Mouse (Mus musculus) gastrocnemius, adult 2 months (tissue): Measurements from ENCODE around the gene Slc25a24. TPM values are rescaled to one million over a fixed set of nuclear protein-coding genes. Genes with fewer than 3 reads are reported as not detected.

Experiments used
- DNase-seq: peaks from one replicate; pipeline ENCODE4 v3.0.0; 2022
- H3K27ac ChIP-seq: fragments of 200-600 bp; 2 replicates; pipeline ENCODE4 v1.8.1; 2022; ENCODE audit warnings: mild to moderate bottlenecking
- H3K4me3 ChIP-seq: fragments of 200-600 bp; 2 replicates; pipeline ENCODE4 v1.8.1; 2022; ENCODE audit warnings: mild to moderate bottlenecking, moderate library complexity
- CTCF ChIP-seq: fragments of 200-600 bp; IDR thresholded peaks from 2 replicates; pipeline ENCODE4 v1.8.1; 2022; ENCODE audit warnings: antibody characterized with exemption, mild to moderate bottlenecking, moderate library complexity
- intact Hi-C: fragments of 180-260 bp; cut with DNase I; formaldehyde crosslinking; loops from one replicate; pipeline ENCODE4 v1.15.1; 2025
- long read RNA-seq, 2 experiments: library from polyadenylated mRNA; stranded (forward); transcript quantifications; one replicate each; pipeline ENCODE4 v2.0.0; 2021
- total RNA-seq, 2 experiments: library from RNA; stranded (reverse); gene quantifications; 2 replicates each; pipeline ENCODE4 v1.2.3; 2021

The Slc25a24 gene
- 1 to 10 TPM; 2.8 to 4.9 TPM for total RNA-seq
- long read RNA-seq, experiment 1, partial matches to known transcripts: 1 of 2 reads
- long read RNA-seq, experiment 1, other reads (novel, unspliced or antisense): 0 of 2 reads
- long read RNA-seq, experiment 2, partial matches to known transcripts: 0 of 2 reads
- long read RNA-seq, experiment 2, other reads (novel, unspliced or antisense): 0 of 2 reads

DNA sequence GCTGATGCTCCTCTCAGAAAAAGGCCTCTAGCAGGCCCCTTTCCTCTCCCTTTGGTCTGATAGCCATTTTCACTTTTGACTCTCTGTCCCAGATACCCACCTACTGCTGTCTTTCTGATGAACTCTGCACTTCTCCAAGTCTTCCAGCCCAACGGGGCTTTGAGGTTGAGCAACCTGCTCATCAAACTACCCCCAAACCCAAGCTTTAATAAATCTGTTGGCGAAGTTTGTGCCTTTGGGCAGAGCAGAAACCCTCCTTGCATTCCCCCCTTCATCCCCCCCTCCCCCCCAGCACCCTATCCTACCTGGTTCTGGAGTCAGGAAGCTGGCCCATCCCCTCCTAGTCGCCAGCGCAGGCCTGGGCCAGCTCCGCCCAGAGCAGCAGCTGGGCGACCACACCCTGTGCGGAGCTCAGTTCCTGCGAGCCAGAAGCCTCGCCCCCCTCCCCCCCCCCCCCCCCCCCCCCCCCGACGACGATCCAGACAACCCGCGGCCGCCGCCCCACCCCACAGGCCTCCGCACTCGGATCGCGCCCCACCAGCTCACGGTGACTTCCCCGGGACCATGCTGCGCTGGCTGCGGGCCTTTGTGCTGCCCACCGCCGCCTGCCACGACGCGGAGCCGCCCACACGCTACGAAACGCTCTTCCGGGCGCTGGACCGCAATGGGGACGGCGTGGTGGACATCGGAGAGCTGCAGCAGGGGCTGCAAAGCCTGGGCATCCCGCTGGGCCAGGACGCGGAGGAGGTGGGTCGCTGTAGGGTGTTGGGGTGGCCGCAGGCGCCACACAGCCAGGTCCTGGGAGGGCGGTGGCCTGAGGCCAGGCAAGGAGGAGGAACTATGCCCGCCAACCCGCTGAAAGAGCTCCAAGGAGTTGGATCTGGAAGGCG, at the start of gene Slc25a24:
Gene Slc25a24, plus strand, starts transcription at position 509 of the 890 bp plus-strand sequence.
- Histone ChIP-seq H3K4me3 (peak within 1 kb of the TSS; percentile 95), H3K27ac (peak within 1 kb of the TSS; percentile 95)
- peak; percentile 78 for DNase-seq
- no peak for TF ChIP-seq CTCF
- intact Hi-C loops: no loop called here

DNA sequence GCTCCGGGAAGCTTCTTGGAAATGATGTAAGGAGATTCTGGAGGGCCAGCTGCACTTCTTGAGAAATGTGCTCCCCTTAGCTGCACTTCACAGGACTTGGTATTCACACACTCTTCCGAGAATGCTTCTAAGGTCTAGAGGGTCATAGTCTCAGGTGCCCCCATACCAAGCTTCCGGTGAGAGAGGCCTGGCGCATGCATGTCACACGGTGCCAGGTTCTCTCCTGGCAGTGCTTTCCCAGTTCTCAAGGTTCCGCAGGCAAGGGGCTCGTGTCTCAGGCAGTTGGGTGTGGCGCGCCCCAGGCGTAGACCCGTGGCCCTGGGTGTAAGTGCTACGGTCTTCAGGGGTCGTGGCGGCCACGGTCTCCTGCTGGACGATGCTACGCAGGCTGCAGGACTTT, 42.8 kb upstream of the Slc25a24 start, which contains the start of gene Slc25a54:
Gene Slc25a54, plus strand, starts transcription at position 301 of the 400 bp plus-strand sequence.
- DNase-seq: no peak
- TF ChIP-seq CTCF: no peak
- intact Hi-C loops: no loop called here
- Histone ChIP-seq H3K27ac (no peak within 1 kb of the TSS), H3K4me3 (no peak within 1 kb of the TSS)

DNA sequence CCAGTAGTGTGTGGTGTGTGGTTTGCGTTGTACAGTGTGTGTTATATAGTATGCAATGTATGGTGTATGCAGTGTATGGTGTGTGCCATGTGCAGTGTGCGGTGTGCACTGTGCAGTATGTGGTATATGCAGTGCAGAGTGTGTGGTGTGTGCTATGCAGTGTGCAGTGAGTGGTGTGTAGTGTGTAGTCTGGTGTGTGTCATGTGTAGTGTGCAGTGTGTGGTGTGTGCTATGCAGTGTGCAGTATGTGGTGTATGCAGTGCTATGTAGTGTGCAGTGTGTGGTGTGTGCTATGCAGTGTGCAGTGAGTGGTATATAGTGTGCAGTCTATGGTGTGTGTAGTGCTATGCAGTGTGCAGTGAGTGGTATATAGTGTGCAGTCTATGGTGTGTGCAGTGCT, 38.5 kb upstream of the Slc25a24 start:
- H3K27ac ChIP-seq: no peak overlapping the region
- intact Hi-C loops: no loop called here
- DNase-seq: no peak
- no peak overlapping the region for H3K4me3 ChIP-seq
- no peak for TF ChIP-seq CTCF

DNA sequence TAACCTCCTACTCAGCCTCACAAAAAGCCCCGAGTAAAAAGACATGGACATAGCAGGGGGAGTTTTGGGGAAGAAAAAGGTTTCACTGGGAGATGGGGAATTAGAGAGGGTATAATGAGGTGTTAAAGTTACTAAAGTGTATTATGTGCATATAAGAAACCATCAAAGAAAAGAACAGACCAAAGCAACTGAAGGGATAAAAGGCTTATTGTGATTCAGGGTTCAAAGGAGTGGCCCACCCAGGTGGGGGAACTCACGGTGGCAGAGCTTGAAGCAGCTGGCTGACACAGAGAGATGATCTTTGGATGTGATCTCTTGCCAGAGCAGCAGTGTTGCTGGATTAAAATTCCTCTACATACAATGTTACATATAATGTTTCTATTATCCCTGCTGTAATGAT, 34.5 kb upstream of the Slc25a24 start:
- DNase-seq: no peak
- H3K27ac ChIP-seq: no peak overlapping the region
- TF ChIP-seq CTCF: no peak
- intact Hi-C loops: no loop called here
- no peak overlapping the region for H3K4me3 ChIP-seq

DNA sequence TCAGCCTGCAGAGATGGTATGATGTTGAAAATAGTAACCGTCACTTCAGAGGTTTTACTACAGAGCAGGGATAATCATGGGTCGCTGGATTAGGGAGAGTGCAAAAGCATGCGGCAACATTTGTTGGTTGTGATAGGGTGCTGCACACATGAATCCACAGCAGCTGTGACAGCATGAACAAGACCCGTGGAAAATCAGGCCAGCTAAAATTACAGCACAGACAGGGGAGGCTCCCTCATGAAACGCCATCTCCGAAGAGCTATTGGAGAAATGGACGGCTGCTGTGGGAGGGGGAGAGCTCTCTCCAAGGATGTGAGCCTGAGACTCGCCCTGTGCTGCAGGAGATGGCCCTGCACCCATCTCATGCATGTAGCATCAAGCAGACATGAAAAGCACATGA, 18.2 kb upstream of the Slc25a24 start:
- intact Hi-C loops: no loop called here
- TF ChIP-seq CTCF: no peak
- no peak overlapping the region for H3K4me3 ChIP-seq
- DNase-seq: no peak
- no peak overlapping the region for H3K27ac ChIP-seq

DNA sequence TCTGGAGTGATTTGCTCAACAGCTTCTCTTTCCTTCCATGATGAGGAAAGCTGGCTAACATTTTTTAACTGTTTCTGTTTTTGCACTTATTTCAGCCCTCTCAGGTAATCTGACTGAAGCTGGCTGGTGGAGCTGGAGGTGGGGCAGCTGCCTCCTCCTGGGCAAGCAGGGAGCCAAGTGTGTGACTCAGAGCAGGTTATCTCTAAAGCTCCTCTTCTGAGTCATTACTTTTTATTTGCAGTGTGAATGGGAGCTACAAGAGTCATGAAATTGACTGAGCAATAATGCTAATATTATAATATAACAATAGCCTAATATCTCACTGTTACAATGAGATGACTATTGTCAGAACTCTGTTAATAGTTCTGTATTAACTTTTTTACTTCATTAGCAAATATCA, 5.8 kb upstream of the Slc25a24 start:
- DNase-seq: no peak
- H3K4me3 ChIP-seq: no peak overlapping the region
- intact Hi-C loops: no loop called here
- TF ChIP-seq CTCF: no peak
- no peak overlapping the region for H3K27ac ChIP-seq

DNA sequence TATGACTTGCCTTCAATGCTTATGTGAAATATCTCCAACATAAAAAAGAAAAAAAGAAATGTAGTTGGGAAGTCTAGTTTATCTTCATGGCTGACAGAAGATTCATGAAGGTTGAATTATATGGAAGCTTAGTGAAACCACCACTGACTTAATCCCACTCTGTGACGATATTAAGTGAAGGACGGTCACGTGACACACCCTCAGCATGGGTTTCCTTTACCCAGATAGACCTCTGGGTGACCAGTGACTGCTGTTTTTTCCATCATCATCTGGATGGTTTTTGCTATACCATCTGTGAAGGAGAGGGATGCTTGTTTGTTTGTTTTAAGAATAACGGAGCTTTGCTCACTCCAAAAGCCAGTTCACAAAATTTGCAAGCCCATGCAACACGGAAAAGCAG, 3.4 kb upstream of the Slc25a24 start:
- no peak overlapping the region for H3K4me3 ChIP-seq
- H3K27ac ChIP-seq: no peak overlapping the region
- intact Hi-C loops: no loop called here
- TF ChIP-seq CTCF: no peak
- DNase-seq: no peak

DNA sequence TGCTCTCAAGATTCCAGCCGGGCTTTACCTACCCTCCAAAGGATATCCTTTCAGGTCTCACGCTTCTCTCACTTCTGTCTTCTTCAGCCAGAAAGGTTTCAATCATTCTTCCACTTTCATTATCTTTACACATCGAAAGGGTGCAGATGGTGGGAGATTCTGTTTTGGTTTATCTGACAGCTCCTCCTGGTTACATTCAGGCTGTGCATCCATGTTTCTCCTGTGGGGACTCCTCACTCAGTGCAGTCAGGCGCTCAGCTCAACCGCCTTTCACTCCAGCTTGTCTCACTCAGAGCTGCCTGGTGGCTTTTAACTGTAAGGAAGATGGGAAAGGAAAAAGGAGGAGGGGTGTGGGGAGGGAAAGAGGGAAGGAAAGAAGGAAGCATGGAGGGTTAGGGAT, 3.0 kb upstream of the Slc25a24 start:
- Histone ChIP-seq H3K4me3 (no peak overlapping the region), H3K27ac (no peak overlapping the region)
- no peak for TF ChIP-seq CTCF
- no peak for DNase-seq
- intact Hi-C loops: no loop called here

DNA sequence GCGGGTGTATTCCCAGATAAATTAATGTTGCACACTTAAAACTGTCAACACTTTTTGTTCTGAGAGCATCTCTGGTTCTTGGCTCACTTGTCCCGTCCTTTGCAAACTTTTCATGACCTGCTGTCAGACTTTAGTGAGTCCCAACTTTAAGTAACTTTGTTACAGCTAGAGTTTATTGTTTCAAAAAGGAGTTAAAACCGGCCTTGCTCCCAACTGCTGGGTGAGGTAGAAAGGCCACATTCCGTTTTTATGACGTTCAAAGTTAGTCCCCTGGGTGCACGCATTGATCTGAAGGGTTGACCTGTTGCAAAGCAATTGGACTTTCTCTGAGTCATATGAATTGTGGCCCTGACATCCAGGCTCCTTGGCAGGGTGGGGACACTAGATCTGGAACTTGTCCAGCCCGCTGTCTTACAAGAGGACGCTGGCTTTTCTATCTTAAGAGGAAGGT, 607 bp downstream of the Slc25a24 start:
- Histone ChIP-seq H3K27ac (peak overlapping the region; percentile 95), H3K4me3 (peak overlapping the region; percentile 95)
- intact Hi-C loops: no loop called here
- TF ChIP-seq CTCF: no peak
- peak; percentile 68 for DNase-seq

DNA sequence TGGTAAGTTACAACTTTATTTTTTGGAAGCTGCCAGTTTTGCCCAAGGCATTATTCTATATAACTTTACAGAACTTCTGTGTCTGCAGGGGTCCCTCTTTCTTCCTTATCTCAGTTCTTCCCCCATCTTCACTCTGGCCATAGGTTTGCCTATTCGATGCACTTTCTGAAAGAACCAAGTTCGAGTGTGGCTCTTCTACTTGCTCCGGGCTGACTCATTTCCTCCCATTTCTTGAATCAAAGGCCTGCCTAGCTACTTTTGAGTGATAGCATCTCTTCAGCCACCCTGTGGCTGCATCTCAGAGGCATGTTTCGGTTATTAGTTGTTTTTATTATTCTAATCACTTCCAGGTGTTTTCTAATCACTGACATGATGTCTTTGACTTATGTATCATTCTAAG, 1.1 kb downstream of the Slc25a24 start:
- Histone ChIP-seq H3K27ac (peak overlapping the region; percentile 95), H3K4me3 (peak overlapping the region; percentile 95)
- DNase-seq: no peak
- intact Hi-C loops: no loop called here
- no peak; the same call in 1 of the 2 replicates for TF ChIP-seq CTCF

DNA sequence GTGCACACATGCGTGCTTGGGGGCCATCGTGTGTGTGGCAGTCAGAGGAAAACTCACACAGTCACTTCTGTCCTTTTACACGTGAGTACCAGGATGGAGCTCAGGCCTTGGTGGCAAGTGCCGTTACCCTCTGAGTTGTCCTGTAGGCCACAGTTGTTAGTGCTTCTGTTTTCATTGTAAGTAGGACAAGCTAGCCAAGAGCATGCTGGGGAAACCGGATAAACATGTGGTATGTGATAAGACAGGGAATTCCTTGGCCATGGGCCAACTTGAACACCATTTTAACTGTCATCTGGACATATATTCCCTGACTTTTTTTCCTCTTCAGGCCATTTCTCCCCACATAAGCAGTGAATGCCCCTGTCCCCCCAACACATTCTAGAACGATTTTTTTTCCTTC, 2.6 kb downstream of the Slc25a24 start:
- intact Hi-C loops: no loop called here

DNA sequence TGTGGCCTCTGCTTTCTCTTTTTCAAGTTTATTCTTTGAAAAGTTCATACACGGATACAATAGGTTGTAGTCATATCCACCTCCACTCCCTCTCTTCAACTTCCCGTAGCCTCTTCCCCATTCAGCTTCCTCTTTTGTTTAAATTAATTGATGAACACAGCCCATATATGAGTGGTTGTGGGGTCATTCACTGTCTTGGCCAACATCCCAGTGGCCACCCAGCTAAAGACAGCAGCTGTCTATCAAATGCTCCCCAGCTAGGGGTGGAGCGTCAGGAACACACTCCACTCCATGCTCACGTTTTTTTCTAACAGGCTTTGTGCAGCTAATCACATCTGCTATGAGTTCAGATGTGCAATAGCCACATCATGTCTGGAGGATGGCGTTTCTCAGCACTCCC, 6.8 kb downstream of the Slc25a24 start:
- no peak for DNase-seq
- intact Hi-C loops: no loop called here

More for the DNA sequence above, 2.6 kb downstream of the Slc25a24 start:
- Histone ChIP-seq H3K27ac (no peak overlapping the region), H3K4me3 (no peak overlapping the region)
- no peak for TF ChIP-seq CTCF
- DNase-seq: no peak

DNA sequence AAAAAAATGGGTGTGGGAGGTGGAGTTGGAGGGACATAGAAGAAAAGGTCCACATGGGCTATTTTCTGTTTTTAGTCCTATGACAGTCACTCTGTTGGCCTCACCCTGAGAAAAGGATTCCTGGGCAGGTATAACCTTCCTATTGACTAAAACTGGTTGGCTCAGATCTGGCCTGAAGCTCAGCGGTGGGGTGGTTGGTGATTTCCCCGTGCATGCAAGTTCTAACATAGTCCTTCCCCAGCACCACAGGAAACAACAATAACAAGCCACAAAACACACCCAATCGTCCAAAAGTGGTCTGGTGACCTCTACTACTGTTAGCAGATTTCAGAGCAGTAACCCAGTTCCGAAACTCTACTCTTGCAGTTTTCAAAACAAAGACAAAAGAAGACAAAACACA, 10.0 kb downstream of the Slc25a24 start:
- no peak overlapping the region for H3K4me3 ChIP-seq
- H3K27ac ChIP-seq: no peak overlapping the region
- DNase-seq: no peak
- no peak for TF ChIP-seq CTCF
- intact Hi-C loops: no loop called here

More for the DNA sequence above, 6.8 kb downstream of the Slc25a24 start:
- Histone ChIP-seq H3K27ac (no peak overlapping the region), H3K4me3 (no peak overlapping the region)
- no peak for TF ChIP-seq CTCF
